Mouse (Mus musculus) megakaryocyte, embryonic 14.5 days (primary cell): Measurements from ENCODE around the gene Ube2r2. TPM values are rescaled to one million over a fixed set of nuclear protein-coding genes. Genes with fewer than 3 reads are reported as not detected.

Experiments used
- H3K27me3 ChIP-seq: replicated peaks from 2 replicates; pipeline ENCODE3; 2012; ENCODE audit warnings: inconsistent platforms
- H3K36me3 ChIP-seq: replicated peaks from 2 replicates; pipeline ENCODE3; 2012; ENCODE audit warnings: low read length, inconsistent platforms, mixed read lengths
- H3K4me1 ChIP-seq: 2 replicates; pipeline ENCODE4 v1.6.1; 2012; ENCODE audit warnings: inconsistent platforms
- H3K4me3 ChIP-seq: replicated peaks from 2 replicates; pipeline ENCODE3; 2012; ENCODE audit warnings: moderate library complexity, mild to moderate bottlenecking, inconsistent platforms
- H3K9me3 ChIP-seq: 2 replicates; pipeline ENCODE4 v1.6.1; 2012; ENCODE audit warnings: inconsistent platforms
- FLI1 ChIP-seq: IDR thresholded peaks from 2 replicates; pipeline ENCODE4 v1.6.1; 2012; ENCODE audit warnings: low read length, inconsistent platforms, mixed read lengths
- GATA1 ChIP-seq: IDR thresholded peaks from 3 replicates; pipeline ENCODE4 v1.6.1; 2012; ENCODE audit warnings: mixed read lengths, low read length, inconsistent platforms, borderline replicate concordance
- polyA plus RNA-seq: library from polyadenylated mRNA; stranded (reverse); fragments of >175 nt; gene quantifications from 2 replicates; pipeline ENCODE4 v1.2.3, GENCODE M21; 2012; ENCODE audit warnings: low replicate concordance; ENCODE audit not compliant: insufficient read depth

Gene Ube2r2
- polyA plus RNA-seq, 1 experiment, result 32.8 TPM

- H3K4me1 ChIP-seq, result peaks cover 13% of the 10 kb centered on the region
Measured at GRCm38 (mm10) chr4:41096794-41097193, 38.7 kb upstream of the Ube2r2 start.

GRCm38 (mm10) chr4:41097381-41097780 is 38.2 kb upstream of the Ube2r2 start:
- TF ChIP-seq GATA1 (no peak), FLI1 (no peak)
- Histone ChIP-seq H3K9me3 (no peaks in the 10 kb centered on the region), H3K4me3 (no peak overlapping the region), H3K4me1 (peaks cover 13% of the 10 kb centered on the region), H3K27me3 (peaks cover 85% of the 10 kb centered on the region), H3K36me3 (no peaks in the 10 kb centered on the region)

More at GRCm38 (mm10) chr4:41096794-41097193, 38.7 kb upstream of the Ube2r2 start:
- Histone ChIP-seq H3K36me3 (no peaks in the 10 kb centered on the region), H3K27me3 (peaks cover 84% of the 10 kb centered on the region), H3K9me3 (no peaks in the 10 kb centered on the region), H3K4me3 (no peak overlapping the region)
- TF ChIP-seq FLI1 (no peak), GATA1 (no peak)

GRCm38 (mm10) chr4:41097871-41098576 is 37.5 kb upstream of the Ube2r2 start, which contains the start of gene Aqp3:
Gene Aqp3 (minus strand): TSS chr4:41098183.
- Histone ChIP-seq H3K4me3 (peak within 1 kb of the TSS; percentile 83), H3K4me1 (peaks cover 13% of the 10 kb centered on the region), H3K27me3 (peaks cover 90% of the 10 kb centered on the region)

GRCm38 (mm10) chr4:41098577-41098951 is 37.0 kb upstream of the Ube2r2 start:
- TF ChIP-seq FLI1 (no peak), GATA1 (no peak)

More at GRCm38 (mm10) chr4:41097871-41098576, 37.5 kb upstream of the Ube2r2 start, which contains the start of gene Aqp3:
- Histone ChIP-seq H3K9me3 (0 out of 2 replicates have a peak, but pooled peaks cover 1% of the 10 kb centered on the region), H3K36me3 (no peaks in the 10 kb centered on the region)
- no peak for TF ChIP-seq GATA1
- TF ChIP-seq FLI1, result no peak

GRCm38 (mm10) chr4:41100986-41101385 is 34.6 kb upstream of the Ube2r2 start:
- TF ChIP-seq FLI1 (no peak), GATA1 (no peak)
- Histone ChIP-seq H3K4me3 (no peak overlapping the region), H3K36me3 (no peaks in the 10 kb centered on the region), H3K27me3 (peaks cover 65% of the 10 kb centered on the region), H3K9me3 (0 out of 2 replicates have a peak, but pooled peaks cover 3% of the 10 kb centered on the region), H3K4me1 (peaks cover 13% of the 10 kb centered on the region)

More at GRCm38 (mm10) chr4:41098577-41098951, 37.0 kb upstream of the Ube2r2 start:
- H3K27me3 ChIP-seq, result peaks cover 87% of the 10 kb centered on the region
- peaks cover 13% of the 10 kb centered on the region for H3K4me1 ChIP-seq
- H3K9me3 ChIP-seq, result 0 out of 2 replicates have a peak, but pooled peaks cover 3% of the 10 kb centered on the region
- H3K4me3 ChIP-seq, result peak overlapping the region; percentile 83
- no peaks in the 10 kb centered on the region for H3K36me3 ChIP-seq

GRCm38 (mm10) chr4:41102901-41103300 is 32.6 kb upstream of the Ube2r2 start:
- H3K4me3 ChIP-seq, result no peak overlapping the region
- no peaks in the 10 kb centered on the region for H3K36me3 ChIP-seq
- TF ChIP-seq FLI1 (no peak), GATA1 (no peak)
- 0 out of 2 replicates have a peak, but pooled peaks cover 3% of the 10 kb centered on the region for H3K9me3 ChIP-seq
- H3K4me1 ChIP-seq, result peaks cover 12% of the 10 kb centered on the region
- H3K27me3 ChIP-seq, result peaks cover 53% of the 10 kb centered on the region

GRCm38 (mm10) chr4:41107440-41107839 is 28.1 kb upstream of the Ube2r2 start:
- 0 out of 2 replicates have a peak, but pooled peaks cover 3% of the 10 kb centered on the region for H3K9me3 ChIP-seq
- H3K4me3 ChIP-seq, result no peak overlapping the region
- H3K36me3 ChIP-seq, result no peaks in the 10 kb centered on the region
- peaks cover 11% of the 10 kb centered on the region for H3K4me1 ChIP-seq
- peaks cover 23% of the 10 kb centered on the region for H3K27me3 ChIP-seq
- TF ChIP-seq GATA1 (no peak), FLI1 (no peak)

- TF ChIP-seq FLI1, result no peak
- no peak for TF ChIP-seq GATA1
- Histone ChIP-seq H3K4me3 (no peak overlapping the region), H3K9me3 (no peaks in the 10 kb centered on the region), H3K4me1 (peaks cover 11% of the 10 kb centered on the region), H3K27me3 (peaks cover 14% of the 10 kb centered on the region), H3K36me3 (peaks cover 3% of the 10 kb centered on the region)
Measured at GRCm38 (mm10) chr4:41108717-41109425, 26.7 kb upstream of the Ube2r2 start.

GRCm38 (mm10) chr4:41114358-41115070 is 21.0 kb upstream of the Ube2r2 start:
- TF ChIP-seq FLI1 (no peak), GATA1 (no peak)
- Histone ChIP-seq H3K9me3 (no peaks in the 10 kb centered on the region), H3K36me3 (peaks cover 60% of the 10 kb centered on the region), H3K4me3 (no peak overlapping the region), H3K27me3 (no peaks in the 10 kb centered on the region), H3K4me1 (no peaks in the 10 kb centered on the region)
